Mouse (Mus musculus): ENCODE data around the gene Sh3bp1.

- TF ChIP-seq CTCF (IDR thresholded peaks at IDR 0.05; ENCODE audit: low read depth) (peak; percentile 37), EP300 (optimal IDR thresholded peaks at IDR 0.05) (no peak)
These were observed 56.1 kb downstream of the Sh3bp1 start for GRCm38 (mm10) chr15:78955663-78956062.

All from stomach, postnatal 0 days (tissue).